Mouse (Mus musculus): ENCODE data around the gene Casr. TPM values are rescaled to one million over a fixed set of nuclear protein-coding genes. Genes with fewer than 3 reads are reported as not detected.

Casr gene
- polyA plus RNA-seq, 1 experiment from 2014 or later: 0.18 TPM

GRCm38 (mm10) chr16:36467936-36468335 is 94.0 kb downstream of the Casr start:
- no peak overlapping the region for H3K4me2 ChIP-seq
- peaks cover 7% of the 10 kb centered on the region; the same call in 1 of the 2 replicates for H3K4me1 ChIP-seq
- no peak overlapping the region for H3K27ac ChIP-seq
- no peak overlapping the region for H3K9ac ChIP-seq
- H3K9me3 ChIP-seq: no peaks in the 10 kb centered on the region
- H3K36me3 ChIP-seq (replicated peaks): no peaks in the 10 kb centered on the region
- no peaks in the 10 kb centered on the region for H3K27me3 ChIP-seq
- WGBS: 86% methylated on average over 2 of the region's 2 CpGs
- H3K4me3 ChIP-seq (replicated peaks): no peak overlapping the region
- ATAC-seq (ENCODE audit: low FRiP score): no peak

DNA sequence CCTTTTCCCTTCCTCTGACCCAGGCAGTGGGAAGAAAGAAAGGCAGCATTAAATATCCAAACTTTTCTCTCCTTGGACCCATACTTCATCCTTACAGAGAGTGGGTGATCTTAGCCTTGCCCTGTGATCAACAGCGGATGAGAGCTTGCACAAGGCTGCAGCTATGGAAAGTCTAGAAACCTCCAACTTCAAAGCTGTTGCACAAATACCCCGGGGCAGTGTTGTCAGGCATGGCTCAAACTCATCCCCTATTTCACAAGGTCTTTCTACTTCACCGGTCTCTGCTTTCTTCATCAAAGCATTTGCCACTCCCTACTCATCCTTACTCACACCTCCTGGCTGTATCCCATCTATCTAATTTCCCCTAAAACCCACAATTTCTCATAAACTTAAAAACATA is 96.5 kb downstream of the Casr start:
- peaks cover 10% of the 10 kb centered on the region; the same call in 1 of the 2 replicates for H3K4me1 ChIP-seq
- no peaks in the 10 kb centered on the region for H3K36me3 ChIP-seq (replicated peaks)
- no peaks in the 10 kb centered on the region for H3K9me3 ChIP-seq
- no peaks in the 10 kb centered on the region for H3K27me3 ChIP-seq
- H3K9ac ChIP-seq: no peak overlapping the region
- no peak for ATAC-seq (ENCODE audit: low FRiP score)
- no peak overlapping the region for H3K4me3 ChIP-seq (replicated peaks)
- no peak overlapping the region for H3K4me2 ChIP-seq
- WGBS: 88% methylated on average over 3 of the region's 3 CpGs
- no peak overlapping the region for H3K27ac ChIP-seq

GRCm38 (mm10) chr16:36464076-36464475 is 97.9 kb downstream of the Casr start:
- no peak overlapping the region for H3K4me2 ChIP-seq
- H3K9ac ChIP-seq: no peak overlapping the region
- H3K4me1 ChIP-seq: 0 out of 2 replicates have a peak, but pooled peaks cover 14% of the 10 kb centered on the region
- no peaks in the 10 kb centered on the region for H3K9me3 ChIP-seq
- WGBS: 87% methylated on average over 4 of the region's 4 CpGs
- H3K36me3 ChIP-seq (replicated peaks): no peaks in the 10 kb centered on the region
- H3K27ac ChIP-seq: no peak overlapping the region
- no peaks in the 10 kb centered on the region for H3K27me3 ChIP-seq
- no peak for ATAC-seq (ENCODE audit: low FRiP score)
- H3K4me3 ChIP-seq (replicated peaks): no peak overlapping the region

DNA sequence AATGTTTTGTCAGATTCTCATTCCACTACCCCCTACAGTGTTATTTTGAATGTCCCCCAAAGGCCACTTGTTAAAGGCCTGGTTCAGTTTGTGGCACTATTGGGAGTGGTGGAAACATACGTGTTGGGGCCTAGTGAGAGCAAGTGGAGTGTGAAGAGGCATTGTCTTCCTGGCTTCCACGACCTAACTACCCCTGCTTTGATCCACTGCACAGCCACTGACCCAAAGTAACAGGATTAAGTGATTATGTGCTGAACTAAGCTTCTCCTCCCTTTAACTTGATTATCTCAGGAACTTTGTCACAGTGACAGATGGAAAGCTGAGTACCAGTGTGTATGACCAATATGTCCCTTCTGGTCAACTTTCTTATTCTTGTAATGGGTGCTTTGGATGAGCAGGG is 101.5 kb downstream of the Casr start:
- Histone ChIP-seq H3K4me3 (replicated peaks) (no peak overlapping the region), H3K27me3 (no peaks in the 10 kb centered on the region), H3K9ac (no peak overlapping the region), H3K4me1 (0 out of 2 replicates have a peak, but pooled peaks cover 14% of the 10 kb centered on the region), H3K4me2 (no peak overlapping the region), H3K9me3 (no peaks in the 10 kb centered on the region), H3K36me3 (replicated peaks) (no peaks in the 10 kb centered on the region), H3K27ac (no peak overlapping the region)
- 2% methylated on average over 2 of the region's 2 CpGs for WGBS
- no peak for ATAC-seq (ENCODE audit: low FRiP score)

DNA sequence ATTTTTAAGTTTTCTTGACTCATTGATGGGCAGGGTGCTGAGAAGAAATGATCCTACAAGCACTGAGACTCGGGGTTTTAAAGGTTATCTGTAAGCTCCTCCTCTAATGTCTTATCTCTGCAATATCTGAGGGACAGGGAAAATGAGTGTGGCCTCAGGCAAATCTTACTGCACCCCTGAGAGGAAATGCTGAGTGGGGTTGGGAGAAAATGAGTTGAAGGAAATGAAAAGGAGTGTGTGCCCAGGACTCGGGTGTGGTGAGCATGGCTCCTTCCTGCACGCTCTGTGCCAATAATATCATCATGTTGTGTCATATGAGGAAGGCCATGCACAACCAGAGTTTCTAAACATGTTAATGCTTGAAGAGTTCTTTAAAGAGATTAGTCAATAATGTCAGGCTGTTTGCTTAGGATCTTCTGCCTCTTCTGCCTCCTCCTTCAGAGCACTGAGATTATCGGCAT is 106.6 kb downstream of the Casr start, which contains the start of gene Stfa3:
TSS of gene Stfa3 (minus strand) at position 51 of the 461 bp plus-strand sequence.
- Histone ChIP-seq H3K4me3 (replicated peaks) (no peak within 1 kb of the TSS), H3K27me3 (no peaks in the 10 kb centered on the region), H3K4me2 (no peak within 1 kb of the TSS), H3K27ac (no peak within 1 kb of the TSS), H3K4me1 (0 out of 2 replicates have a peak, but pooled peaks cover 5% of the 10 kb centered on the region), H3K9ac (no peak within 1 kb of the TSS), H3K36me3 (replicated peaks) (no peaks in the 10 kb centered on the region), H3K9me3 (no peaks in the 10 kb centered on the region)
- ATAC-seq (ENCODE audit: low FRiP score): no peak
- WGBS: 91% methylated on average over 4 of the region's 4 CpGs

Other genes with a start within 250 kb of the Casr start
- not detected in 2 replicates for gene BC117090, start 227.8 kb downstream of the Casr start, polyA plus RNA-seq (2016; fragmentation: Nextera tagmentation; extraction: Ambion mirVana)
- 1.5 and 2.3 TPM in 2 replicates for gene BC100530, start 194.4 kb downstream of the Casr start, polyA plus RNA-seq (2016; fragmentation: Nextera tagmentation; extraction: Ambion mirVana)
- gene Stfa2, start 153.7 kb downstream of the Casr start, polyA plus RNA-seq (2016; fragmentation: Nextera tagmentation; extraction: Ambion mirVana): not detected in 2 replicates
- not detected in 2 replicates for gene Stfa3, start 106.7 kb downstream of the Casr start, polyA plus RNA-seq (2016; fragmentation: Nextera tagmentation; extraction: Ambion mirVana)
- gene Cd86, start 103.9 kb upstream of the Casr start, polyA plus RNA-seq (2016; fragmentation: Nextera tagmentation; extraction: Ambion mirVana): 0.68 and 1.3 TPM in 2 replicates
- 0.51 and 1.0 TPM in 2 replicates for gene Ildr1, start 131.8 kb upstream of the Casr start, polyA plus RNA-seq (2016; fragmentation: Nextera tagmentation; extraction: Ambion mirVana)
- gene Slc15a2, start 222.8 kb upstream of the Casr start, polyA plus RNA-seq (2016; fragmentation: Nextera tagmentation; extraction: Ambion mirVana): 4.1 and 4.9 TPM in 2 replicates

Data from forebrain, embryonic 12.5 days (tissue).